Mouse (Mus musculus) small intestine, adult 2 months (tissue): ENCODE data around the gene Spred2. TPM values are rescaled to one million over a fixed set of nuclear protein-coding genes. Genes with fewer than 3 reads are reported as not detected.
A peak's percentile ranks its signal among the peaks of the same experiment; 100 is the strongest.
"Not testable (repeated sequence)": the region's sequence is repeated elsewhere in the genome, so short reads cannot be mapped to it uniquely, and the experiment has no call there.

Source experiments
- H3K27ac ChIP-seq: fragments of 200-500 bp; 2 replicates; pipeline ENCODE4 v1.5.1; 2012; ENCODE audit warnings: low read depth, low read length, control low read depth, inconsistent platforms; ENCODE audit not compliant: insufficient read depth
- H3K27me3 ChIP-seq: fragments of 200-500 bp; 2 replicates; pipeline ENCODE4 v1.6.1; 2012; ENCODE audit warnings: mild to moderate bottlenecking, moderate library complexity, low read length, inconsistent platforms; ENCODE audit not compliant: control insufficient read depth, insufficient read depth
- H3K36me3 ChIP-seq: fragments of 200-500 bp; 2 replicates; pipeline ENCODE4 v1.6.1; 2012; ENCODE audit warnings: mild to moderate bottlenecking, low read length, control low read depth, inconsistent platforms; ENCODE audit not compliant: control insufficient read depth, insufficient read depth
- H3K4me1 ChIP-seq: fragments of 200-500 bp; 2 replicates; pipeline ENCODE4 v1.6.1; 2012; ENCODE audit warnings: low read length, inconsistent platforms, mixed read lengths; ENCODE audit not compliant: control insufficient read depth, insufficient read depth, insufficient read length
- H3K4me3 ChIP-seq: fragments of 200-500 bp; 2 replicates; pipeline ENCODE4 v1.5.1; 2012; ENCODE audit warnings: low read depth, mild to moderate bottlenecking, control low read depth, inconsistent platforms, low read length, moderate library complexity
- CTCF ChIP-seq: fragments of 200-500 bp; IDR thresholded peaks from 2 replicates; pipeline ENCODE4 v1.5.1; 2012; ENCODE audit warnings: low read depth, mild to moderate bottlenecking, control low read depth, inconsistent platforms, low read length, moderate library complexity, mixed read lengths; ENCODE audit not compliant: insufficient replicate concordance, insufficient read length; ENCODE audit errors: extremely low read depth
- POLR2A ChIP-seq: fragments of 200-500 bp; IDR thresholded peaks from 2 replicates; pipeline ENCODE4 v1.6.1; 2012; ENCODE audit warnings: low read depth, mild to moderate bottlenecking, control low read depth, inconsistent platforms, low read length, moderate library complexity
- WGBS: fragments of 180-500 bp; shearing (Covaris S2); methylation state at CpG from one replicate; pipeline ENCODE4 v1.1.7; 2018; 5-methylcytosine and 5-hydroxymethylcytosine counted together
- polyA plus RNA-seq: library from polyadenylated mRNA; depleted of rRNA; stranded (reverse); fragments of >200 nt; gene quantifications from 2 replicates; pipeline ENCODE4 v1.2.3, GENCODE M21; 2012

Spred2 gene
- polyA plus RNA-seq, 1 experiment = 21.2 TPM

DNA sequence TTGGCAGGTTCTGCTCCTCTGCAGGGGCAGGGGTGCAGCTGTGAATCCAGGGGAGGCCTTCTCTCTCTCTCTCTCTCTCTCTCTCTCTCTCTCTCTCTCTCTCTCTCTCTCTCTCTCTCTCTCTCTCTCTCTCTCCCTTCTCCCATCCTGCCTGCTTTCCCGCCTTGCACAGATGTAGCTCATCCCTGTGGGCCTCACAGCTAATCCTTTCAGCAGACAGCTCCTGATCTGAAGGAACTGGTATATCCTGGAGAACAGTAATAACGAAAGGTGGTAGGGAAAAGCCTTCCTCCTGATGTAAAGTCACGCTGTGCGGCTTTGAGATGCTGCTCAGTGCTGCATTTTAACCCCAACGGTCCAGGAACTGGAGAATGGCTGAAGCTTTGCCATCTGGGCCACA is 130.4 kb downstream of the Spred2 start:
- H3K36me3 ChIP-seq = peaks cover 12% of the 10 kb centered on the region
- H3K4me1 ChIP-seq = no peaks in the 10 kb centered on the region

DNA sequence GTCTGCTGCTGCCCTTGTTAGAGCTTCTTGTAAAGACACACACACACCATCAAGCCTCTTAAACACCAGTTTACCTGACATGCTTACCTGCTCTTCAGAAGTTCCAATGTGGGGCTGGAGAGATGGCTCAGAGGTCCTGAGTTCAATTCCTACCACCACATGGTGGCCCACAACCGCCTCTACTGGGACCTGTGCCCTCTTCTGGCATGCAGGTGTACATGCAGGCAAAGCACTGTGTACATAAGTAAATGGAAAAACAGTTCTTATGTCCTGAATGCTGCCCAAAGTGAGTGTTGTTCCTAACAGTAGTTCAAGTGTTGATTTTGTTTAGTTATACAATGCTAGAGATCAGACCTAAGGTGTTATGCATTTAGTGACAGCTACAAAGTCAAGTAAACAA is 132.0 kb downstream of the Spred2 start:
- Histone ChIP-seq H3K4me3 (no peak overlapping the region), H3K27ac (no peak overlapping the region), H3K4me1 (no peaks in the 10 kb centered on the region), H3K36me3 (peaks cover 26% of the 10 kb centered on the region), H3K27me3 (no peaks in the 10 kb centered on the region)
- WGBS = 100% methylated on average over 1 of the region's 1 CpGs
- TF ChIP-seq CTCF (peak; percentile 17; the same call in 1 of the 2 replicates), POLR2A (no peak)

More for the DNA sequence above, 130.4 kb downstream of the Spred2 start:
- WGBS = 63% methylated on average over 5 of the region's 5 CpGs
- H3K4me3 ChIP-seq = no peak overlapping the region
- no peak overlapping the region for H3K27ac ChIP-seq
- TF ChIP-seq POLR2A (no peak), CTCF (no peak)
- no peaks in the 10 kb centered on the region for H3K27me3 ChIP-seq

DNA sequence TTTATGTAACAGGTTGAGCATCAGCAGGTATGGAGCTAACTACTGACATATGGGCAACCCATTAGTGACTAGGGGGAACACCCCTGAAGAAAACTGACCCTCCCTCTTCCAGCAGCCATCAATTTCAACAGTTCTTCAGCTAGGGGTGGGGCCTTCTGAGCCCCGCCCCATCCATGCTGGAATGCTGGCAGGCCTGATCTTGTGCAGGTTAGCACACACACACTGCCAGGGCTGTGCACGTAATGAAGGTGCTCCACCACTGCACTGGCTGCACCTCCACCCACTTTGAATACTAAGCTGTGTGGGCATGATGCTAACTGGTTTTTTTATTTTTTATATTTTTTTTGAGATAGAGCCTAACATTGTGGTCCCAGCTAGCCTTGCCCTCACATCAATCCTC is 133.3 kb downstream of the Spred2 start:
- no peak overlapping the region for H3K4me3 ChIP-seq
- H3K4me1 ChIP-seq = no peaks in the 10 kb centered on the region
- H3K36me3 ChIP-seq = peaks cover 30% of the 10 kb centered on the region
- WGBS = 94% methylated on average over 2 of the region's 2 CpGs
- H3K27ac ChIP-seq = no peak overlapping the region
- TF ChIP-seq POLR2A = no peak
- no peaks in the 10 kb centered on the region for H3K27me3 ChIP-seq

DNA sequence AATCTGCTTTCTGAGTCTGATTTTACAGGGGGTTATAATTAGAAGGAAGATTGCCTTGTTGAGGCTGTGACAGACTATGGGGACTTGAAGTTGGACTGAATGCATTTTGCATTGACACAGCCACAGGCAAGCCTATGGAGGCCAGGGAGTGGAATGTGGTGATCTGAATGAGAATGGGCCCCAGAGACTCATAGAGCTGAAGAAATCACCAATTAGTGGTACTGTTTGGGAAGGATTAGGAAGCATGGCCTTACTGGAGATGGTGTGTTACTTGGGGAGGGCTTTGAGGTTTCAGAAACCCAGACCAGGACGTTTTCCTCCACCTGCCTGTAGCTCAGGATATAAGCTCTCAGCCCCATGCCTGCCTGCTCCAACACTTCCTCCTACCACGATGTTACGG is 135.6 kb downstream of the Spred2 start:
- WGBS = 86% methylated on average over 3 of the region's 3 CpGs
- peaks cover 41% of the 10 kb centered on the region for H3K36me3 ChIP-seq
- no peaks in the 10 kb centered on the region for H3K4me1 ChIP-seq
- TF ChIP-seq POLR2A (no peak), CTCF (no peak)
- no peak overlapping the region for H3K27ac ChIP-seq
- no peak overlapping the region for H3K4me3 ChIP-seq
- no peaks in the 10 kb centered on the region for H3K27me3 ChIP-seq

DNA sequence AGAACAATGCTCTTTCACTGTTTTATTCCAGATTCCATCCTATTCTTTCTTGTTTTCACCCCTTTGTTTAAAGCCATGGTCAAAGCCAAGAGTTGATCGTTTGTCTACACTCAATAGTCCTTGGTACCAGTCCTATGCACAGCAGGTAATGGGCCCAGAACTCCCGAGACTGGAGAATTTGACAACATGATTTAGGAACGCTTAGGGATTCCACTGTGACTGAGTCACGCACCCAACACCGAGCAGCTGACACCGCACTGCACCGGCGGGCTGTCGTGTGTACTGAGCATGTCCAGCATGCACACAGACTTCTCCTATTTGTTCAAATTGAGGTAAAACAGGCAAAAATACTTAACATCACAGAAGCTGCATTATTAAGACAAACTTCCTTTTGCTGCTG is 138.6 kb downstream of the Spred2 start:
- not testable (repeated sequence) for H3K27ac ChIP-seq, H3K4me1 ChIP-seq, H3K4me3 ChIP-seq, H3K27me3 ChIP-seq
- H3K36me3 ChIP-seq = peaks cover 62% of the 10 kb centered on the region
- WGBS = 90% methylated on average over 9 of the region's 9 CpGs

DNA sequence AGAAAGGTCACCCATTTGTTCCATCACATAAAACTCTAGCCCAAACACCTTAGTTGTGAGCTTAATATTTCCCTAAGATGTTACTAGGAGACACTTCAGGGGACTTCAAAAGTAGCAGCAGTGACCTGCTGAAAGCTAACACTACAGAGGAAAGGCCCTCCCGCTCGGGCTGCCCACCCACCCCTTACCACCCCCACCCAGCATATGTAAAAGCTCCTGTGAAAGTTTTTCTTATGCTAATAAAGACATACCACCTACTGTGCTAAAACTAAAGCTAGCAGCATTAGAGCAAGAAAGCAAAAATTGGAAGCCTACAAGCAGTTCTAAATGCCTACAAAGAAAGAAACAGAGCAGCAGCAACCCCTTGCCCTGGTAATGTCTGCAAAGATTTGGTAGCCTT is 139.9 kb downstream of the Spred2 start:
- H3K4me3 ChIP-seq, H3K4me1 ChIP-seq, H3K27me3 ChIP-seq, H3K27ac ChIP-seq: not testable (repeated sequence)
- 76% methylated on average over 2 of the region's 2 CpGs for whole genome bisulfite sequencing
- peaks cover 62% of the 10 kb centered on the region for H3K36me3 ChIP-seq

DNA sequence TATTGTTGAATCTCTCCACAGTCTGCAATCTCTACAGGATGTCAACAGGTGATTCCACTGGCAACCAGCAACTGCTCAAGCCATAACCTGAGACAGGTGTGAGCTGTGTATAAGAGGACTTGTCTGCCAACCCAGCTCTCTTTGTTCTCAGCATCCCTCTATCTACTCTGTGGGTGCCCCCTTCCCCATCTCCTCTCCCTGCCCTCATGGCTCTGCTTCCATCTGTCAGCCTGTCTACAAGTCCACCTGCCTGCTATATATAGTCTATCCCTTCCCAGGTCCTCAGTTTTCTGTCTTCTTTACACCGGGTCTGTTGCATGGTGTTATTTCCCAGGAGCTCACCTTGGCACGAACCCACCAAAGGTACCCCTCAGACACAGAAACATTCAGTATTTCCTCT is 140.8 kb downstream of the Spred2 start:
- H3K27me3 ChIP-seq = no peaks in the 10 kb centered on the region
- TF ChIP-seq POLR2A (no peak), CTCF (no peak)
- 88% methylated on average over 2 of the region's 2 CpGs for WGBS
- H3K27ac ChIP-seq = no peak overlapping the region
- peaks cover 62% of the 10 kb centered on the region for H3K36me3 ChIP-seq
- no peaks in the 10 kb centered on the region for H3K4me1 ChIP-seq
- no peak overlapping the region for H3K4me3 ChIP-seq

DNA sequence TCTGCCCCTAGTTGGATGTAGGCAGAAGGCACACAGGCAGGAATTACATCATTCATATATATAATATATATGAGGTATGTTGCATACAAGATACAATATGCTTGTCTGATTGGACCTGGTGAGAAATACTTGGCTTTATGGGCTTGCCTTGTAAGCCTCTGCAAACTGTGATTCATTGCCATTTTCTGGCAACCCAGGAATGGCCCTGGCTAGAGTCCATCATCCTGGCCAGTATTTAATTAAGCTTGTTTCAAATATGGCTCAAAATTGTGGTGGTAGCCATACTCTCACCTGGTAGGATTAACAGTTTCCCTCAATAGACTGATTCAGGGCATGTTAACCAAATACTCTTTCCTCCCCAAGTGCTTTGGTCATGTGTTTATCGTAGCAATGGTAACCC is 141.9 kb downstream of the Spred2 start:
- H3K27ac ChIP-seq = no peak overlapping the region
- no peaks in the 10 kb centered on the region for H3K27me3 ChIP-seq
- peaks cover 59% of the 10 kb centered on the region for H3K36me3 ChIP-seq
- no peak for TF ChIP-seq POLR2A
- no peak for TF ChIP-seq CTCF
- 92% methylated on average over 1 of the region's 1 CpGs for WGBS
- no peak overlapping the region for H3K4me3 ChIP-seq
- no peaks in the 10 kb centered on the region for H3K4me1 ChIP-seq
